In the genomic region with DNA sequence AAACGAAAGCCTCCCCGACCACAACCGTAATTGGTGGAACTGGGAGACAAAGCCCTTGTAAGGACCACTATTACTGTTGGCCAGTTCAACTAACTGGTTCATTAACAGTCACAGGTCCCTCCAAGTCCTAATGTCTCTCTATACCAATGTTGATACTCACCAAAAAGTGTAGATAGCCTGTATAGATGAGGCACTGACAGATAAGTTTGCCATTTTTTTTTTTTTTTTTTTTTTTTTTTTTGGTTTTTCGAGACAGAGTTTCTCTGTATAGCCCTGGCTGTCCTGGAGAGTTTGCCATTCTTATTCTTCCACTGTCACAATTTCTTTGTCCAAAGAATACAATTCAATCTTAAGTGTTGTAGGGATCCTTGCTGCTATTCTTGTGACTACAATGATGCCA, we compare ENCODE assay signal across 17 mouse cellular contexts. TPM values are rescaled to one million over a fixed set of nuclear protein-coding genes. Genes with fewer than 3 reads are reported as not detected.
"Had no signal": no experiment of that assay in that cellular context is flagged by ENCODE, and none has a peak within 500 bp of the region (broad histone marks: within the 10 kb centered on the region; RNA-seq: fewer than 3 reads in every experiment).

No protein-coding gene starts in this region.

- H3K4me3 ChIP-seq: neural tube, embryonic 13.5 days; neural tube, embryonic 15.5 days; stomach, embryonic 15.5 days had no signal

- H3K4me2 ChIP-seq: neural tube, embryonic 13.5 days; neural tube, embryonic 15.5 days; stomach, embryonic 15.5 days had no signal

- DNase-seq: retina, postnatal 1 day; right cerebral cortex, adult 18-20 months; right cerebral cortex, postnatal 14 days; right cerebral cortex, postnatal 25 days; right cerebral cortex, postnatal 4 days; spleen, adult 18-20 months; thymus, adult 18-20 months; thymus, adult 2 months; thymus, postnatal 14 days; thymus, postnatal 25 days; thymus, postnatal 36 days; thymus, postnatal 4 days had no signal

- H3K9me3 ChIP-seq: neural tube, embryonic 13.5 days; neural tube, embryonic 15.5 days; stomach, embryonic 15.5 days had no signal

- H3K4me1 ChIP-seq: neural tube, embryonic 13.5 days; neural tube, embryonic 15.5 days; stomach, embryonic 15.5 days had no signal

- H3K9ac ChIP-seq: neural tube, embryonic 13.5 days; neural tube, embryonic 15.5 days; stomach, embryonic 15.5 days had no signal

- H3K36me3 ChIP-seq: neural tube, embryonic 13.5 days; neural tube, embryonic 15.5 days; stomach, embryonic 15.5 days had no signal

- H3K27ac ChIP-seq: neural tube, embryonic 13.5 days; neural tube, embryonic 15.5 days; stomach, embryonic 15.5 days; stomach, postnatal 0 days had no signal

- H3K27me3 ChIP-seq: neural tube, embryonic 13.5 days; neural tube, embryonic 15.5 days; stomach, embryonic 15.5 days had no signal

RNA-seq across cellular contexts. Expression of a gene that starts 7.8 kb away (rescaled TPM):
- polyA plus RNA-seq: small intestine, adult 2 months; stomach, postnatal 0 days had no signal
